Mouse (Mus musculus) brown adipose tissue, adult 24 weeks (tissue): Measurements from ENCODE around the gene Mpi. TPM values are rescaled to one million over a fixed set of nuclear protein-coding genes. Genes with fewer than 3 reads are reported as not detected.
A peak's percentile ranks its signal among the peaks of the same experiment; 100 is the strongest.

ENCODE experiments used
- H3K27ac ChIP-seq: fragments of 200-500 bp; replicated peaks from 2 replicates; pipeline ENCODE4 v1.5.1; 2012; ENCODE audit warnings: low read depth, mild to moderate bottlenecking, low read length
- H3K4me1 ChIP-seq: fragments of 200-500 bp; 2 replicates; pipeline ENCODE4 v1.6.1; 2012; ENCODE audit warnings: low read length, mixed read lengths; ENCODE audit not compliant: control insufficient read depth, insufficient read depth, insufficient read length
- H3K4me3 ChIP-seq: fragments of 200-500 bp; 2 replicates; pipeline ENCODE4 v1.5.1; 2012; ENCODE audit warnings: low read depth, mild to moderate bottlenecking, low read length, moderate library complexity; ENCODE audit not compliant: insufficient read depth
- polyA plus RNA-seq: library from polyadenylated mRNA; stranded (reverse); fragments of >200 nt; gene quantifications from 2 replicates; pipeline ENCODE4 v1.2.4, GENCODE M21; 2012; ENCODE audit not compliant: missing spikeins, insufficient read depth, insufficient read length

Mpi gene
- polyA plus RNA-seq, 1 experiment: 17.6 TPM

GRCm38 (mm10) chr9:57522861-57523246, 29.7 kb downstream of the Mpi start:
- H3K4me3 ChIP-seq: peak overlapping the region; percentile 98
- peaks cover 7% of the 10 kb centered on the region for H3K4me1 ChIP-seq
- no peak overlapping the region for H3K27ac ChIP-seq

GRCm38 (mm10) chr9:57522114-57522860, 30.3 kb downstream of the Mpi start:
- Histone ChIP-seq H3K4me3 (peak overlapping the region; percentile 98), H3K4me1 (peaks cover 7% of the 10 kb centered on the region), H3K27ac (peak overlapping the region; percentile 99)

- Histone ChIP-seq H3K4me1 (peaks cover 4% of the 10 kb centered on the region; the same call in 1 of the 2 replicates), H3K27ac (peak within 1 kb of the TSS; percentile 99), H3K4me3 (peak within 1 kb of the TSS; percentile 98)
These were observed 31.3 kb downstream of the Mpi start, which contains the start of gene Cox5a for GRCm38 (mm10) chr9:57521056-57521911. TSS of gene Cox5a (plus strand) at chr9:57521274.

GRCm38 (mm10) chr9:57520375-57521055, 32.0 kb downstream of the Mpi start:
- H3K27ac ChIP-seq: peak overlapping the region; percentile 93
- peaks cover 4% of the 10 kb centered on the region; the same call in 1 of the 2 replicates for H3K4me1 ChIP-seq
- H3K4me3 ChIP-seq: peak overlapping the region; percentile 69

- Histone ChIP-seq H3K27ac (no peak overlapping the region), H3K4me3 (no peak overlapping the region), H3K4me1 (no peaks in the 10 kb centered on the region)
These were observed 35.5 kb downstream of the Mpi start for GRCm38 (mm10) chr9:57517113-57517512.

GRCm38 (mm10) chr9:57510577-57510976, 42.0 kb downstream of the Mpi start:
- H3K27ac ChIP-seq: no peak overlapping the region
- no peak overlapping the region for H3K4me3 ChIP-seq
- H3K4me1 ChIP-seq: no peaks in the 10 kb centered on the region

GRCm38 (mm10) chr9:57505700-57506099, 46.9 kb downstream of the Mpi start:
- Histone ChIP-seq H3K4me1 (peaks cover 6% of the 10 kb centered on the region), H3K4me3 (no peak overlapping the region), H3K27ac (no peak overlapping the region)

GRCm38 (mm10) chr9:57504891-57505290, 47.7 kb downstream of the Mpi start:
- Histone ChIP-seq H3K4me1 (peaks cover 6% of the 10 kb centered on the region), H3K4me3 (no peak overlapping the region), H3K27ac (no peak overlapping the region)

GRCm38 (mm10) chr9:57504381-57504700, 48.2 kb downstream of the Mpi start:
- peak overlapping the region; percentile 52 for H3K4me3 ChIP-seq
- no peak overlapping the region for H3K27ac ChIP-seq
- peaks cover 6% of the 10 kb centered on the region for H3K4me1 ChIP-seq

- peak within 1 kb of the TSS; percentile 52 for H3K4me3 ChIP-seq
- H3K27ac ChIP-seq: no peak within 1 kb of the TSS
- peaks cover 6% of the 10 kb centered on the region for H3K4me1 ChIP-seq
These were observed 48.8 kb downstream of the Mpi start, which contains the start of gene Rpp25 for GRCm38 (mm10) chr9:57503622-57504380. TSS of gene Rpp25 (plus strand) at chr9:57504026.

- Histone ChIP-seq H3K4me1 (peaks cover 6% of the 10 kb centered on the region), H3K27ac (no peak overlapping the region), H3K4me3 (peak overlapping the region; percentile 52)
These were observed 49.5 kb downstream of the Mpi start for GRCm38 (mm10) chr9:57502911-57503621.

- peaks cover 6% of the 10 kb centered on the region for H3K4me1 ChIP-seq
- H3K4me3 ChIP-seq: no peak overlapping the region
- H3K27ac ChIP-seq: no peak overlapping the region
These were observed 50.7 kb downstream of the Mpi start for GRCm38 (mm10) chr9:57501861-57502260.

- no peak overlapping the region for H3K4me3 ChIP-seq
- peaks cover 6% of the 10 kb centered on the region for H3K4me1 ChIP-seq
These were observed 51.1 kb downstream of the Mpi start for GRCm38 (mm10) chr9:57501452-57501851.

GRCm38 (mm10) chr9:57498536-57498935, 54.0 kb downstream of the Mpi start:
- Histone ChIP-seq H3K27ac (no peak overlapping the region), H3K4me3 (no peak overlapping the region), H3K4me1 (peaks cover 2% of the 10 kb centered on the region; the same call in 1 of the 2 replicates)

More at GRCm38 (mm10) chr9:57501452-57501851, 51.1 kb downstream of the Mpi start:
- no peak overlapping the region for H3K27ac ChIP-seq
